Mouse (Mus musculus): ENCODE measurements around the gene Mmrn2. TPM values are rescaled to one million over a fixed set of nuclear protein-coding genes. Genes with fewer than 3 reads are reported as not detected.

The Mmrn2 gene
- polyA plus RNA-seq, 1 experiment from 2014 or later: 6.2 TPM

GRCm38 (mm10) chr14:34449807-34450206 lies 74.5 kb downstream of the Mmrn2 start:
- peaks cover 6% of the 10 kb centered on the region; the same call in 1 of the 2 replicates for H3K36me3 ChIP-seq (ENCODE audit: control insufficient read depth, insufficient read depth, low read length)
- no peak overlapping the region for H3K9ac ChIP-seq (ENCODE audit: low read depth, low read length)
- no peak overlapping the region for H3K27ac ChIP-seq (ENCODE audit: low read depth, low read length)
- H3K4me1 ChIP-seq (replicated peaks; ENCODE audit: control insufficient read depth, insufficient read depth, low read length): no peaks in the 10 kb centered on the region; the same call in 1 of the 2 replicates
- H3K27me3 ChIP-seq (replicated peaks; ENCODE audit: control insufficient read depth, insufficient read depth, low read length): no peaks in the 10 kb centered on the region
- DNase-seq (ENCODE audit: low spot score): no peak
- H3K9me3 ChIP-seq (ENCODE audit: control insufficient read depth, low read length): no peaks in the 10 kb centered on the region
- ATAC-seq (replicated peaks; ENCODE audit: low FRiP score): no peak
- no peak overlapping the region for H3K4me3 ChIP-seq (ENCODE audit: low read depth, low read length)
- H3K4me2 ChIP-seq: no peak overlapping the region
- WGBS: 67% methylated on average over 9 of the region's 9 CpGs

GRCm38 (mm10) chr14:34450451-34450850 lies 75.2 kb downstream of the Mmrn2 start:
- Histone ChIP-seq H3K27ac (ENCODE audit: low read depth, low read length) (no peak overlapping the region), H3K9ac (ENCODE audit: low read depth, low read length) (no peak overlapping the region), H3K4me1 (replicated peaks; ENCODE audit: control insufficient read depth, insufficient read depth, low read length) (no peaks in the 10 kb centered on the region; the same call in 1 of the 2 replicates), H3K4me2 (no peak overlapping the region), H3K9me3 (ENCODE audit: control insufficient read depth, low read length) (no peaks in the 10 kb centered on the region), H3K27me3 (replicated peaks; ENCODE audit: control insufficient read depth, insufficient read depth, low read length) (no peaks in the 10 kb centered on the region), H3K36me3 (ENCODE audit: control insufficient read depth, insufficient read depth, low read length) (peaks cover 7% of the 10 kb centered on the region; the same call in 1 of the 2 replicates), H3K4me3 (ENCODE audit: low read depth, low read length) (no peak overlapping the region)
- 87% methylated on average over 5 of the region's 5 CpGs for WGBS
- no peak for DNase-seq (ENCODE audit: low spot score)
- ATAC-seq (replicated peaks; ENCODE audit: low FRiP score): no peak

- Histone ChIP-seq H3K4me2 (no peak overlapping the region), H3K27ac (ENCODE audit: low read depth, low read length) (no peak overlapping the region), H3K9ac (ENCODE audit: low read depth, low read length) (no peak overlapping the region), H3K27me3 (replicated peaks; ENCODE audit: control insufficient read depth, insufficient read depth, low read length) (no peaks in the 10 kb centered on the region), H3K9me3 (ENCODE audit: control insufficient read depth, low read length) (no peaks in the 10 kb centered on the region), H3K36me3 (ENCODE audit: control insufficient read depth, insufficient read depth, low read length) (peaks cover 7% of the 10 kb centered on the region; the same call in 1 of the 2 replicates), H3K4me3 (ENCODE audit: low read depth, low read length) (no peak overlapping the region), H3K4me1 (replicated peaks; ENCODE audit: control insufficient read depth, insufficient read depth, low read length) (no peaks in the 10 kb centered on the region; the same call in 1 of the 2 replicates)
- ATAC-seq (replicated peaks; ENCODE audit: low FRiP score) (no peak), DNase-seq (ENCODE audit: low spot score) (no peak)
These were observed 76.6 kb downstream of the Mmrn2 start for GRCm38 (mm10) chr14:34451872-34452271.

GRCm38 (mm10) chr14:34453648-34454047 lies 78.4 kb downstream of the Mmrn2 start:
- Histone ChIP-seq H3K27ac (ENCODE audit: low read depth, low read length) (no peak overlapping the region), H3K9me3 (ENCODE audit: control insufficient read depth, low read length) (no peaks in the 10 kb centered on the region), H3K4me1 (replicated peaks; ENCODE audit: control insufficient read depth, insufficient read depth, low read length) (no peaks in the 10 kb centered on the region; the same call in 1 of the 2 replicates), H3K9ac (ENCODE audit: low read depth, low read length) (no peak overlapping the region), H3K4me2 (no peak overlapping the region), H3K36me3 (ENCODE audit: control insufficient read depth, insufficient read depth, low read length) (peaks cover 2% of the 10 kb centered on the region; the same call in 1 of the 2 replicates), H3K4me3 (ENCODE audit: low read depth, low read length) (no peak overlapping the region), H3K27me3 (replicated peaks; ENCODE audit: control insufficient read depth, insufficient read depth, low read length) (no peaks in the 10 kb centered on the region)
- DNase-seq (ENCODE audit: low spot score) (no peak), ATAC-seq (replicated peaks; ENCODE audit: low FRiP score) (no peak)
- WGBS: 54% methylated on average over 6 of the region's 6 CpGs

Other genes with a start within 250 kb of the Mmrn2 start
- gene Npy4r, start 223.0 kb upstream of the Mmrn2 start, polyA plus RNA-seq (2014; fragmentation: Nextera tagmentation; extraction: Ambion mirVana): 0.04 and 0.06 TPM in 2 replicates
- gene Gprin2, start 173.8 kb upstream of the Mmrn2 start, polyA plus RNA-seq (2014; fragmentation: Nextera tagmentation; extraction: Ambion mirVana): 0.03 and 0.16 TPM in 2 replicates
- gene Syt15, start 155.9 kb upstream of the Mmrn2 start, polyA plus RNA-seq (2014; fragmentation: Nextera tagmentation; extraction: Ambion mirVana): 0.21 and 0.29 TPM in 2 replicates
- 10.5 and 15.4 TPM in 2 replicates for gene Shld2, start 65.0 kb upstream of the Mmrn2 start, polyA plus RNA-seq (2014; fragmentation: Nextera tagmentation; extraction: Ambion mirVana)
- gene Glud1, start 64.7 kb upstream of the Mmrn2 start, polyA plus RNA-seq (2014; fragmentation: Nextera tagmentation; extraction: Ambion mirVana): 182 and 192 TPM in 2 replicates
- 0.66 TPM in 1 of 2 replicates, not detected in the other for gene Fam25c, start 20.0 kb upstream of the Mmrn2 start, polyA plus RNA-seq (2014; fragmentation: Nextera tagmentation; extraction: Ambion mirVana)
- gene Sncg, start 676 bp upstream of the Mmrn2 start, polyA plus RNA-seq (2014; fragmentation: Nextera tagmentation; extraction: Ambion mirVana): 1.6 and 1.8 TPM in 2 replicates
- gene Bmpr1a, start 127.9 kb downstream of the Mmrn2 start, polyA plus RNA-seq (2014; fragmentation: Nextera tagmentation; extraction: Ambion mirVana): 17.4 and 18.0 TPM in 2 replicates
- not detected in 2 replicates for gene 9230112D13Rik, start 147.3 kb downstream of the Mmrn2 start, polyA plus RNA-seq (2014; fragmentation: Nextera tagmentation; extraction: Ambion mirVana)
- gene Ldb3, start 213.2 kb downstream of the Mmrn2 start, polyA plus RNA-seq (2014; fragmentation: Nextera tagmentation; extraction: Ambion mirVana): 0.38 and 2.7 TPM in 2 replicates
- gene Opn4, start 224.7 kb downstream of the Mmrn2 start, polyA plus RNA-seq (2014; fragmentation: Nextera tagmentation; extraction: Ambion mirVana): not detected in 2 replicates

Data from liver, embryonic 11.5 days (tissue).